Mouse (Mus musculus) ES-E14 (cell line): ENCODE results near the gene Hspb7.

Source experiments
- CHD2 ChIP-seq: IDR thresholded peaks from 2 replicates; pipeline ENCODE4 v1.6.1; 2014; ENCODE audit warnings: mild to moderate bottlenecking, low read depth, low read length, inconsistent platforms
- HCFC1 ChIP-seq: IDR thresholded peaks from 2 replicates; pipeline ENCODE4 v1.6.1; 2012; ENCODE audit warnings: low read length, inconsistent platforms, borderline replicate concordance; ENCODE audit not compliant: insufficient read depth
- ZC3H11A ChIP-seq: IDR thresholded peaks from 2 replicates; pipeline ENCODE4 v1.6.1; 2012; ENCODE audit warnings: low read depth, mild to moderate bottlenecking, inconsistent platforms, low read length, borderline replicate concordance
- ZNF384 ChIP-seq: IDR thresholded peaks from 2 replicates; pipeline ENCODE4 v1.6.1; 2012; ENCODE audit warnings: low read depth, low read length, inconsistent platforms

GRCm38 (mm10) chr4:141444451-141445327, 24.1 kb downstream of the Hspb7 start, which contains the start of gene Zbtb17:
- TF ChIP-seq CHD2 (no peak), HCFC1 (peak; percentile 95), ZC3H11A (no peak), ZNF384 (no peak)
